Mouse (Mus musculus): ENCODE measurements at regions not wholly inside any gene's neighbourhood (a gene's known extent, or its start where the extent isn't known, plus 50 kb on each side); places are given as distances from the start of the nearest gene placed in this dataset.

GRCm38 (mm10) chr10:67620018-67620417 lies 71.3 kb upstream of the Ado start:
- ATAC-seq (replicated peaks; ENCODE audit: low read depth, poor library complexity, severe bottlenecking), result peak; percentile 79; the same call in 1 of the 2 replicates

- no peak for ATAC-seq (replicated peaks; ENCODE audit: low read depth, poor library complexity, severe bottlenecking)
Observed at GRCm38 (mm10) chr10:67618112-67618511, 69.4 kb upstream of the Ado start.

GRCm38 (mm10) chr10:67615016-67615415 lies 66.3 kb upstream of the Ado start:
- no peak for ATAC-seq (replicated peaks; ENCODE audit: low read depth, poor library complexity, severe bottlenecking)

GRCm38 (mm10) chr10:67610689-67611088 lies 61.9 kb upstream of the Ado start:
- peak; percentile 56 for ATAC-seq (replicated peaks; ENCODE audit: low read depth, poor library complexity, severe bottlenecking)

- peak; percentile 28 for ATAC-seq (replicated peaks; ENCODE audit: low read depth, poor library complexity, severe bottlenecking)
Observed at GRCm38 (mm10) chr10:67608033-67608432, 59.3 kb upstream of the Ado start.

GRCm38 (mm10) chr10:67607297-67608032 lies 58.7 kb upstream of the Ado start:
- ATAC-seq (replicated peaks; ENCODE audit: low read depth, poor library complexity, severe bottlenecking), result peak; percentile 55

GRCm38 (mm10) chr10:67606739-67607138 lies 58.0 kb upstream of the Ado start:
- no peak for ATAC-seq (replicated peaks; ENCODE audit: low read depth, poor library complexity, severe bottlenecking)

GRCm38 (mm10) chr10:67599390-67599789 lies 50.6 kb upstream of the Ado start:
- no peak for ATAC-seq (replicated peaks; ENCODE audit: low read depth, poor library complexity, severe bottlenecking)

- ATAC-seq (replicated peaks; ENCODE audit: low read depth, poor library complexity, severe bottlenecking), result peak; percentile 93
Observed at GRCm38 (mm10) chr10:67598590-67599047, 49.9 kb upstream of the Ado start.

All from common myeloid progenitor, adult 5-6 weeks (primary cell).